Mouse (Mus musculus): ENCODE results near the gene Mrpl44.

GRCm38 (mm10) chr1:79757161-79757560 is 18.7 kb upstream of the Mrpl44 start:
- no peak for TF ChIP-seq POLR2A (IDR thresholded peaks at IDR 0.05; ENCODE audit: low read depth, low read length)
- no peak for TF ChIP-seq CTCF (IDR thresholded peaks at IDR 0.05; ENCODE audit: extremely low read depth, insufficient read depth, insufficient read length, insufficient replicate concordance)
